Mouse (Mus musculus) intestine, embryonic 15.5 days (tissue): Measurements from ENCODE around the gene Gtpbp3. TPM values are rescaled to one million over a fixed set of nuclear protein-coding genes. Genes with fewer than 3 reads are reported as not detected.
"Not testable (repeated sequence)": the region's sequence is repeated elsewhere in the genome, so short reads cannot be mapped to it uniquely, and the experiment has no call there.

Experiments
- ATAC-seq: fragments of 200-750 bp; cut with Nextera tagmentation; 2 replicates; pipeline ENCODE4 v1.8.0; 2017; ENCODE audit warnings: moderate TSS enrichment, moderate library complexity
- H3K27ac ChIP-seq: fragments of 300-500 bp; sonication (generic); 2 replicates; pipeline ENCODE4 v1.5.1; 2015; ENCODE audit warnings: mild to moderate bottlenecking, inconsistent platforms
- H3K27me3 ChIP-seq: fragments of 300-500 bp; sonication (generic); replicated peaks from 2 replicates; pipeline ENCODE4 v1.6.1; 2015; ENCODE audit warnings: inconsistent platforms
- H3K36me3 ChIP-seq: fragments of 300-500 bp; sonication (generic); 2 replicates; pipeline ENCODE4 v1.6.1; 2015; ENCODE audit warnings: inconsistent platforms
- H3K4me1 ChIP-seq: fragments of 300-500 bp; sonication (generic); replicated peaks from 2 replicates; pipeline ENCODE4 v1.6.1; 2015; ENCODE audit warnings: inconsistent platforms
- H3K4me2 ChIP-seq: fragments of 300-500 bp; sonication (generic); replicated peaks from 2 replicates; pipeline ENCODE4 v1.6.1; 2015; ENCODE audit warnings: mild to moderate bottlenecking, inconsistent platforms
- H3K4me3 ChIP-seq: fragments of 300-500 bp; sonication (generic); replicated peaks from 2 replicates; pipeline ENCODE4 v1.5.1; 2015; ENCODE audit warnings: inconsistent platforms
- H3K9ac ChIP-seq: fragments of 300-500 bp; sonication (generic); 2 replicates; pipeline ENCODE4 v1.6.1; 2015; ENCODE audit warnings: inconsistent platforms
- H3K9me3 ChIP-seq: fragments of 300-500 bp; sonication (generic); 2 replicates; pipeline ENCODE4 v1.6.1; 2016; ENCODE audit warnings: inconsistent platforms
- WGBS: fragments of 180-500 bp; shearing (Covaris S2); methylation state at CpG from one replicate; pipeline ENCODE4 v1.1.7; 2015; 5-methylcytosine and 5-hydroxymethylcytosine counted together
- polyA plus RNA-seq: library from polyadenylated mRNA; unstranded; fragments of >200 nt; fragmentation: Nextera tagmentation; extraction: Ambion mirVana; gene quantifications from 2 replicates; pipeline ENCODE4 v1.2.1, GENCODE M21; 2015

Gtpbp3 gene
- polyA plus RNA-seq, 1 experiment from 2014 or later = 13.6 TPM

- 77% methylated on average over 4 of the region's 4 CpGs for WGBS
- H3K9ac ChIP-seq = no peak overlapping the region
- peaks cover 12% of the 10 kb centered on the region for H3K4me1 ChIP-seq
Measured at GRCm38 (mm10) chr8:71505979-71506378, 18.1 kb downstream of the Gtpbp3 start.

GRCm38 (mm10) chr8:71507589-71508104 lies 19.7 kb downstream of the Gtpbp3 start:
- WGBS = under 1% methylated on average over 61 of the region's 61 CpGs

More at GRCm38 (mm10) chr8:71505979-71506378, 18.1 kb downstream of the Gtpbp3 start:
- Histone ChIP-seq H3K36me3 (no peaks in the 10 kb centered on the region), H3K4me3 (no peak overlapping the region), H3K27ac (no peak overlapping the region), H3K27me3 (peaks cover 36% of the 10 kb centered on the region), H3K4me2 (no peak overlapping the region), H3K9me3 (no peaks in the 10 kb centered on the region)
- no peak for ATAC-seq

GRCm38 (mm10) chr8:71509316-71509715 lies 21.4 kb downstream of the Gtpbp3 start:
- Histone ChIP-seq H3K4me3 (0 out of 2 replicates have a peak overlapping the region, but pooled peaks have one; percentile 12), H3K4me2 (peak overlapping the region; percentile 31; the same call in 1 of the 2 replicates)

More at GRCm38 (mm10) chr8:71507589-71508104, 19.7 kb downstream of the Gtpbp3 start:
- Histone ChIP-seq H3K4me2 (peak overlapping the region; percentile 88), H3K27ac (no peak overlapping the region), H3K4me1 (peaks cover 14% of the 10 kb centered on the region), H3K4me3 (peak overlapping the region; percentile 40), H3K9me3 (no peaks in the 10 kb centered on the region), H3K36me3 (no peaks in the 10 kb centered on the region), H3K27me3 (peaks cover 43% of the 10 kb centered on the region), H3K9ac (peak overlapping the region; percentile 39)
- ATAC-seq = peak; percentile 88

GRCm38 (mm10) chr8:71511644-71512043 lies 23.7 kb downstream of the Gtpbp3 start, which contains the start of gene Plvap:
Gene Plvap (minus strand): TSS chr8:71511752.
- H3K27ac ChIP-seq = no peak within 1 kb of the TSS; the same call in 1 of the 2 replicates
- no peaks in the 10 kb centered on the region for H3K9me3 ChIP-seq
- peak within 1 kb of the TSS; percentile 35 for H3K4me2 ChIP-seq
- H3K9ac ChIP-seq = no peak within 1 kb of the TSS
- H3K4me1 ChIP-seq = peaks cover 14% of the 10 kb centered on the region
- no peaks in the 10 kb centered on the region for H3K36me3 ChIP-seq
- 26% methylated on average over 14 of the region's 14 CpGs for WGBS
- ATAC-seq = peak; percentile 24; the same call in 1 of the 2 replicates
- peak within 1 kb of the TSS; percentile 16; the same call in 1 of the 2 replicates for H3K4me3 ChIP-seq
- H3K27me3 ChIP-seq = peaks cover 34% of the 10 kb centered on the region

More at GRCm38 (mm10) chr8:71509316-71509715, 21.4 kb downstream of the Gtpbp3 start:
- WGBS = 64% methylated on average over 2 of the region's 2 CpGs
- Histone ChIP-seq H3K36me3 (no peaks in the 10 kb centered on the region), H3K9ac (no peak overlapping the region), H3K27me3 (peaks cover 43% of the 10 kb centered on the region), H3K27ac (no peak overlapping the region), H3K4me1 (peaks cover 14% of the 10 kb centered on the region), H3K9me3 (no peaks in the 10 kb centered on the region)
- ATAC-seq = no peak

GRCm38 (mm10) chr8:71513018-71513754 lies 25.3 kb downstream of the Gtpbp3 start:
- Histone ChIP-seq H3K4me2 (no peak overlapping the region), H3K4me1 (peaks cover 3% of the 10 kb centered on the region; the same call in 1 of the 2 replicates), H3K27me3 (peaks cover 18% of the 10 kb centered on the region), H3K9ac (no peak overlapping the region), H3K9me3 (no peaks in the 10 kb centered on the region), H3K4me3 (no peak overlapping the region), H3K27ac (no peak overlapping the region), H3K36me3 (no peaks in the 10 kb centered on the region)
- WGBS = 74% methylated on average over 15 of the region's 15 CpGs
- no peak for ATAC-seq

- Histone ChIP-seq H3K4me3 (no peak overlapping the region), H3K9me3 (no peaks in the 10 kb centered on the region), H3K4me2 (no peak overlapping the region), H3K27me3 (peaks cover 10% of the 10 kb centered on the region; the same call in 1 of the 2 replicates), H3K4me1 (0 out of 2 replicates have a peak, but pooled peaks cover 3% of the 10 kb centered on the region), H3K9ac (no peak overlapping the region), H3K36me3 (no peaks in the 10 kb centered on the region), H3K27ac (no peak overlapping the region)
- 71% methylated on average over 5 of the region's 5 CpGs for WGBS
- ATAC-seq = no peak
Measured at GRCm38 (mm10) chr8:71515043-71515442, 27.1 kb downstream of the Gtpbp3 start.

- Histone ChIP-seq H3K4me1 (peaks cover 6% of the 10 kb centered on the region; the same call in 1 of the 2 replicates), H3K36me3 (no peaks in the 10 kb centered on the region), H3K4me3 (no peak overlapping the region), H3K27me3 (no peaks in the 10 kb centered on the region; the same call in 1 of the 2 replicates), H3K27ac (no peak overlapping the region), H3K4me2 (no peak overlapping the region), H3K9me3 (no peaks in the 10 kb centered on the region), H3K9ac (no peak overlapping the region)
- ATAC-seq = no peak
- 6% methylated on average over 6 of the region's 6 CpGs for WGBS
Measured at GRCm38 (mm10) chr8:71516786-71517185, 28.9 kb downstream of the Gtpbp3 start.

GRCm38 (mm10) chr8:71519037-71519825 lies 31.3 kb downstream of the Gtpbp3 start:
- not testable (repeated sequence) for H3K4me1 ChIP-seq, H3K4me2 ChIP-seq, H3K4me3 ChIP-seq, H3K36me3 ChIP-seq, ATAC-seq, H3K9ac ChIP-seq, H3K27me3 ChIP-seq, H3K9me3 ChIP-seq, H3K27ac ChIP-seq
- WGBS = 44% methylated on average over 10 of the region's 10 CpGs

GRCm38 (mm10) chr8:71521634-71522033 lies 33.7 kb downstream of the Gtpbp3 start:
- H3K4me1 ChIP-seq = peaks cover 13% of the 10 kb centered on the region

GRCm38 (mm10) chr8:71525226-71526050 lies 37.5 kb downstream of the Gtpbp3 start, which contains the start of gene Ccdc194:
Gene Ccdc194 (minus strand): TSS chr8:71525711.
- Histone ChIP-seq H3K9ac (peak within 1 kb of the TSS; percentile 1; the same call in 1 of the 2 replicates), H3K4me2 (peak within 1 kb of the TSS; percentile 37)
- WGBS = 12% methylated on average over 46 of the region's 46 CpGs

More at GRCm38 (mm10) chr8:71521634-71522033, 33.7 kb downstream of the Gtpbp3 start:
- H3K27me3 ChIP-seq = peaks cover 11% of the 10 kb centered on the region
- H3K4me2 ChIP-seq = peak overlapping the region; percentile 38
- no peaks in the 10 kb centered on the region for H3K36me3 ChIP-seq
- peak overlapping the region; percentile 8 for H3K9ac ChIP-seq
- ATAC-seq = peak; percentile 80
- H3K9me3 ChIP-seq = no peaks in the 10 kb centered on the region
- 4% methylated on average over 17 of the region's 17 CpGs for WGBS
- no peak overlapping the region for H3K4me3 ChIP-seq
- no peak overlapping the region for H3K27ac ChIP-seq

GRCm38 (mm10) chr8:71526272-71526671 lies 38.4 kb downstream of the Gtpbp3 start:
- H3K27ac ChIP-seq = 0 out of 2 replicates have a peak overlapping the region, but pooled peaks have one; percentile 28
- no peak for ATAC-seq
- 28% methylated on average over 6 of the region's 6 CpGs for WGBS

More at GRCm38 (mm10) chr8:71525226-71526050, 37.5 kb downstream of the Gtpbp3 start, which contains the start of gene Ccdc194:
- peaks cover 13% of the 10 kb centered on the region for H3K4me1 ChIP-seq
- H3K27me3 ChIP-seq = peaks cover 11% of the 10 kb centered on the region
- H3K4me3 ChIP-seq = 0 out of 2 replicates have a peak within 1 kb of the TSS, but pooled peaks have one; percentile 7
- H3K36me3 ChIP-seq = no peaks in the 10 kb centered on the region
- peak within 1 kb of the TSS; percentile 28; the same call in 1 of the 2 replicates for H3K27ac ChIP-seq
- no peak for ATAC-seq
- H3K9me3 ChIP-seq = no peaks in the 10 kb centered on the region

More at GRCm38 (mm10) chr8:71526272-71526671, 38.4 kb downstream of the Gtpbp3 start:
- Histone ChIP-seq H3K27me3 (peaks cover 11% of the 10 kb centered on the region), H3K4me2 (no peak overlapping the region), H3K4me1 (peaks cover 12% of the 10 kb centered on the region), H3K36me3 (no peaks in the 10 kb centered on the region), H3K4me3 (no peak overlapping the region), H3K9me3 (no peaks in the 10 kb centered on the region), H3K9ac (no peak overlapping the region)
